Comparison of ENCODE assay signal across 8 mouse cellular contexts in the genomic region with DNA sequence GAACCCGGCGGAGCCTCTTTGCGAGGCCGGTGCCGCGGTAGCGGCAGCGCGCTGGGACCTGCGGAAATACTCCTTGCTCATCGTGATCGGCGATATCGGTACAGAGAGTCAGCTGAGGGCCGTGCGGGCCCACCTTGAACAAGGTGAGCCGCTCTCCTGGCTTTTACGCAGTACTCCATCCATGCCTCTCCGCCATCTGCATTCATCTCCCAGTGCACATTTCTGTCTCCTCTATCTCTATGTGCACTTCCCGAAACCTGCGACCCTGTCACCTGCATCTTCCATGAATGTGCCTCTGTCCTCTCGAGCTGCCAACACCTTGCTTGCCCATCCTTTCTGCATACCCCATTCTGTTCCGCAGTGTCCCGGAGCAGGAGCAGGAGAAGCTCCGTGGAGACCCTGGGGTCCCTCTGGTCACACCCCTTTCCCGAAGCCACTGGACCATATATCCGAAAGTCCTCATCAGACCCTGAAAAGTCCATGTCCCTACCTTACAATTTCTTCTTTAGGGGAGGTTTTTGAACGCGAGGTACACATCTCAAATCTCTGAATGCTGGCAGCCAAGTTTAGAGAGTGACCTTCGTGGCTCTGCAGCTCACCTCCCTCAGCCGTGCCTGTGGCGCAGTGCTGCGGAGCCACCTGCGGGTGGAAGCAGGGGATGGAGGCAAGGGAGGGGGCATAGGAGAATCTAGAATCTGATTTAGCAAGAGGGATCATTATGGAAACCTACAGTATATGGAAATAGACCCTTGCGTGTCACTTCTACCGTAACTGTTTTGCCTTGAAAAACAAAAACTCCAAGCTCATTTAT. TPM values are rescaled to one million over a fixed set of nuclear protein-coding genes. Genes with fewer than 3 reads are reported as not detected.
DNase-seq lines count a peak whose midpoint lies in the region; ATAC-seq and TF ChIP-seq lines count a peak whose summit lies in the region.

No protein-coding gene starts in this region.

- peak overlapping the region; percentile 75 for H3K27ac ChIP-seq in forebrain, embryonic 15.5 days (replicated peaks)
- no peak overlapping the region for H3K27ac ChIP-seq in liver, embryonic 15.5 days (replicated peaks)

- peak; percentile 73 for ATAC-seq in forebrain, embryonic 15.5 days (replicated peaks)
- ATAC-seq in liver, embryonic 15.5 days (ENCODE audit: insufficient read depth), result no peak; the same call in 1 of the 2 replicates
- ATAC-seq in inflammation-experienced regulatory T-cells, adult 6 months, result no peak

- no peak for TF ChIP-seq POLR2A in lung, adult 2 months (IDR thresholded peaks at IDR 0.05; ENCODE audit: borderline replicate concordance, extremely low read depth, low read depth, low read length)

- H3K9me3 ChIP-seq in forebrain, embryonic 15.5 days, result no peaks in the 10 kb centered on the region
- H3K9me3 ChIP-seq in liver, embryonic 15.5 days (replicated peaks), result no peaks in the 10 kb centered on the region

- DNase-seq in adrenal gland, adult (ENCODE audit: inconsistent age in 2 of 2, low spot score in 1 of 2), result peak; percentile 26 to 59
- DNase-seq in adrenal gland, postnatal 4 days (ENCODE audit: low spot score in 2 of 2), result no peak
- DNase-seq in lung, adult 2 months, result no peak
- no peak for DNase-seq in lung, postnatal 36 days
- no peak for DNase-seq in ovary, postnatal 14 days (ENCODE audit: low spot score)

- H3K4me2 ChIP-seq in forebrain, embryonic 15.5 days (replicated peaks), result peak overlapping the region; percentile 88
- peak overlapping the region; percentile 84 for H3K4me2 ChIP-seq in liver, embryonic 15.5 days

- H3K9ac ChIP-seq in forebrain, embryonic 15.5 days (replicated peaks), result peak overlapping the region; percentile 56
- peak overlapping the region; percentile 10; the same call in 1 of the 2 replicates for H3K9ac ChIP-seq in liver, embryonic 15.5 days

- no peak for TF ChIP-seq CTCF in lung, adult 2 months (IDR thresholded peaks at IDR 0.05; ENCODE audit: insufficient read depth, low read length)

- WGBS in lung, adult 2 months, result 5% methylated on average over 36 of the region's 36 CpGs
- 2% methylated on average over 36 of the region's 36 CpGs for WGBS in forebrain, embryonic 15.5 days
- WGBS in liver, embryonic 15.5 days (ENCODE audit: insufficient replicate concordance), result 7% methylated on average over 36 of the region's 36 CpGs

- no peaks in the 10 kb centered on the region for H3K27me3 ChIP-seq in forebrain, embryonic 15.5 days
- peaks cover 83% of the 10 kb centered on the region for H3K27me3 ChIP-seq in liver, embryonic 15.5 days

- no peaks in the 10 kb centered on the region for H3K36me3 ChIP-seq in forebrain, embryonic 15.5 days
- H3K36me3 ChIP-seq in liver, embryonic 15.5 days (replicated peaks), result no peaks in the 10 kb centered on the region

- H3K4me1 ChIP-seq in lung, adult 2 months (ENCODE audit: control insufficient read depth, insufficient read depth, low read length), result peaks cover 11% of the 10 kb centered on the region
- peaks cover 43% of the 10 kb centered on the region for H3K4me1 ChIP-seq in forebrain, embryonic 15.5 days
- H3K4me1 ChIP-seq in liver, embryonic 15.5 days (replicated peaks), result peaks cover 21% of the 10 kb centered on the region

- peak overlapping the region; percentile 87 for H3K4me3 ChIP-seq in lung, adult 2 months (replicated peaks; ENCODE audit: extremely low read depth, low read depth, low read length)
- H3K4me3 ChIP-seq in forebrain, embryonic 15.5 days, result peak overlapping the region; percentile 60
- H3K4me3 ChIP-seq in liver, embryonic 15.5 days (replicated peaks), result peak overlapping the region; percentile 60

RNA-seq across cellular contexts. Expression of a gene that starts 0.5 kb away (rescaled TPM):
- 10 to 100 TPM; 10.8 to 13.3 TPM for total RNA-seq in adrenal gland, postnatal 4 days (2021)
- polyA plus RNA-seq in lung, adult 2 months (2012; rRNA removed), result 4.6 and 4.7 TPM in 2 replicates
- polyA plus RNA-seq in forebrain, embryonic 15.5 days (2015; fragmentation: Nextera tagmentation; extraction: Ambion mirVana), result 9.4 and 13.9 TPM in 2 replicates
- 0.09 and 0.13 TPM in 2 replicates for polyA plus RNA-seq in liver, embryonic 15.5 days (2015; fragmentation: Nextera tagmentation; extraction: Ambion mirVana)
- under 1 TPM in 2 of 3 experiments, not detected in 1; 0.14 to 0.39 TPM for polyA plus RNA-seq in inflammation-experienced regulatory T-cells, adult 6 months (2017; shearing (Covaris generic))

RNA-seq across cellular contexts. Expression of a gene that starts 18.7 kb away (rescaled TPM):
- total RNA-seq in adrenal gland, postnatal 4 days (2021), result 100 to 1,000 TPM in 1 of 2 experiments, 10 to 100 TPM in 1; 99.2 to 105 TPM
- 15.5 and 28.1 TPM in 2 replicates for polyA plus RNA-seq in lung, adult 2 months (2012; rRNA removed)
- 186 and 197 TPM in 2 replicates for polyA plus RNA-seq in forebrain, embryonic 15.5 days (2015; fragmentation: Nextera tagmentation; extraction: Ambion mirVana)
- 20.5 and 20.9 TPM in 2 replicates for polyA plus RNA-seq in liver, embryonic 15.5 days (2015; fragmentation: Nextera tagmentation; extraction: Ambion mirVana)
- polyA plus RNA-seq in inflammation-experienced regulatory T-cells, adult 6 months (2017; shearing (Covaris generic)), result 10 to 100 TPM; 32.2 to 41.0 (median 38.0) TPM

Comparison
In these comparisons a context has a peak if more than half of its experiments do, and no peak if none do; other contexts are left out.
1. DNase-seq: peak in adrenal gland, adult (2 of 2); none in adrenal gland, postnatal 4 days (0 of 2), lung, adult 2 months (single experiment), lung, postnatal 36 days (single experiment) and ovary, postnatal 14 days (single experiment).
2. Peak in every context shown above with its lines, with median percentiles within 50 percentile points of each other: H3K4me3 ChIP-seq.